Mouse (Mus musculus): ENCODE measurements around the gene Ccdc28a.

- no peak for TF ChIP-seq CTCF (IDR thresholded peaks at IDR 0.05; ENCODE audit: low read depth, low read length)
- peak; percentile 72 for TF ChIP-seq POLR2A (IDR thresholded peaks at IDR 0.05; ENCODE audit: insufficient read depth, low read length)
Measured at GRCm38 (mm10) chr10:18234560-18235401, at the start of gene Ccdc28a.
